Mouse (Mus musculus) lung, embryonic 14.5 days (tissue): ENCODE data around the gene Rad21l. TPM values are rescaled to one million over a fixed set of nuclear protein-coding genes. Genes with fewer than 3 reads are reported as not detected.

Experiments used
- ATAC-seq: fragments of 200-750 bp; cut with Nextera tagmentation; 2 replicates; pipeline ENCODE4 v1.8.0; 2017; ENCODE audit warnings: mild to moderate bottlenecking, moderate TSS enrichment, moderate library complexity; ENCODE audit not compliant: insufficient read depth
- DNase-seq: peaks from one replicate; pipeline ENCODE4 v3.0.0-alpha.2; 2015
- H3K27ac ChIP-seq: fragments of 300-500 bp; sonication (generic); 2 replicates; pipeline ENCODE4 v1.5.1; 2014; ENCODE audit warnings: low read depth, mild to moderate bottlenecking, moderate library complexity
- H3K27me3 ChIP-seq: fragments of 300-500 bp; sonication (generic); 2 replicates; pipeline ENCODE4 v1.6.1; 2014; ENCODE audit warnings: low read length, control low read depth; ENCODE audit not compliant: insufficient read depth
- H3K36me3 ChIP-seq: fragments of 300-500 bp; sonication (generic); 2 replicates; pipeline ENCODE4 v1.6.1; 2014; ENCODE audit warnings: control low read depth; ENCODE audit not compliant: insufficient read depth
- H3K4me1 ChIP-seq: fragments of 300-500 bp; sonication (generic); 2 replicates; pipeline ENCODE4 v1.6.1; 2014; ENCODE audit warnings: antibody characterized with exemption, control low read depth; ENCODE audit not compliant: insufficient read depth
- H3K4me2 ChIP-seq: fragments of 300-500 bp; sonication (generic); 2 replicates; pipeline ENCODE4 v1.6.1; 2014; ENCODE audit warnings: mild to moderate bottlenecking
- H3K4me3 ChIP-seq: fragments of 300-500 bp; sonication (generic); 2 replicates; pipeline ENCODE4 v1.5.1; 2014; ENCODE audit warnings: low read depth, low read length
- H3K9ac ChIP-seq: fragments of 300-500 bp; sonication (generic); 2 replicates; pipeline ENCODE4 v1.6.1; 2014
- H3K9me3 ChIP-seq: fragments of 300-500 bp; sonication (generic); 2 replicates; pipeline ENCODE4 v1.6.1; 2016; ENCODE audit warnings: low read depth, low read length, control low read depth
- CTCF ChIP-seq: IDR thresholded peaks from 2 replicates; pipeline ENCODE4 v1.5.1; 2016; ENCODE audit warnings: antibody characterized with exemption, low read depth
- WGBS: fragments of 180-500 bp; shearing (Covaris S2); extraction: QIAGEN DNeasy Blood & Tissue Kit; methylation state at CpG from one replicate; pipeline ENCODE4 v1.1.7; 2014; 5-methylcytosine and 5-hydroxymethylcytosine counted together
- polyA plus RNA-seq: library from polyadenylated mRNA; unstranded; fragments of >200 nt; fragmentation: Nextera tagmentation; extraction: Ambion mirVana; gene quantifications from 2 replicates; pipeline ENCODE4 v1.2.1, GENCODE M21; 2014

Gene Rad21l
- polyA plus RNA-seq, 1 experiment from 2014 or later: not detected

- no peak for ATAC-seq
- TF ChIP-seq CTCF: no peak
- H3K27me3 ChIP-seq: no peaks in the 10 kb centered on the region
- H3K4me3 ChIP-seq: no peak overlapping the region
- no peaks in the 10 kb centered on the region for H3K36me3 ChIP-seq
- H3K4me1 ChIP-seq: no peaks in the 10 kb centered on the region
- H3K4me2 ChIP-seq: no peak overlapping the region
- no peaks in the 10 kb centered on the region for H3K9me3 ChIP-seq
- WGBS: 81% methylated on average over 4 of the region's 4 CpGs
- no peak for DNase-seq
- no peak overlapping the region for H3K27ac ChIP-seq
- H3K9ac ChIP-seq: no peak overlapping the region
Measured at GRCm38 (mm10) chr2:151682976-151683375, 14.6 kb upstream of the Rad21l start.

GRCm38 (mm10) chr2:151682357-151682756 is 14.0 kb upstream of the Rad21l start:
- Histone ChIP-seq H3K9me3 (no peaks in the 10 kb centered on the region), H3K27me3 (no peaks in the 10 kb centered on the region), H3K4me1 (no peaks in the 10 kb centered on the region), H3K9ac (no peak overlapping the region), H3K27ac (no peak overlapping the region), H3K36me3 (no peaks in the 10 kb centered on the region), H3K4me2 (no peak overlapping the region), H3K4me3 (no peak overlapping the region)
- no peak; the same call in 1 of the 2 replicates for ATAC-seq
- WGBS: 45% methylated on average over 3 of the region's 3 CpGs
- peak; percentile 55 for DNase-seq
- TF ChIP-seq CTCF: peak; percentile 68

- Histone ChIP-seq H3K4me1 (no peaks in the 10 kb centered on the region), H3K9me3 (no peaks in the 10 kb centered on the region), H3K27ac (no peak overlapping the region), H3K36me3 (no peaks in the 10 kb centered on the region), H3K9ac (no peak overlapping the region), H3K27me3 (no peaks in the 10 kb centered on the region), H3K4me3 (no peak overlapping the region), H3K4me2 (no peak overlapping the region)
- TF ChIP-seq CTCF: peak; percentile 16; the same call in 1 of the 2 replicates
- ATAC-seq (no peak), DNase-seq (peak; percentile 28)
- WGBS: 53% methylated on average over 2 of the region's 2 CpGs
Measured at GRCm38 (mm10) chr2:151676234-151676633, 7.9 kb upstream of the Rad21l start.

- Histone ChIP-seq H3K27me3 (no peaks in the 10 kb centered on the region), H3K4me1 (no peaks in the 10 kb centered on the region), H3K27ac (no peak overlapping the region), H3K4me3 (no peak overlapping the region), H3K36me3 (no peaks in the 10 kb centered on the region), H3K9me3 (no peaks in the 10 kb centered on the region), H3K4me2 (no peak overlapping the region), H3K9ac (no peak overlapping the region)
- DNase-seq (no peak), ATAC-seq (no peak; the same call in 1 of the 2 replicates)
- TF ChIP-seq CTCF: no peak
- 48% methylated on average over 1 of the region's 1 CpGs for whole genome bisulfite sequencing
Measured at GRCm38 (mm10) chr2:151670968-151671329, 2.6 kb upstream of the Rad21l start.

- Histone ChIP-seq H3K27ac (no peak overlapping the region), H3K9ac (no peak overlapping the region), H3K9me3 (no peaks in the 10 kb centered on the region), H3K27me3 (no peaks in the 10 kb centered on the region), H3K4me1 (no peaks in the 10 kb centered on the region), H3K4me3 (no peak overlapping the region), H3K4me2 (peak overlapping the region; percentile 7; the same call in 1 of the 2 replicates), H3K36me3 (no peaks in the 10 kb centered on the region)
- no peak for TF ChIP-seq CTCF
- WGBS: 35% methylated on average over 48 of the region's 48 CpGs
- DNase-seq: no peak
- peak; percentile 41; the same call in 1 of the 2 replicates for ATAC-seq
Measured at GRCm38 (mm10) chr2:151670026-151670967, 2.0 kb upstream of the Rad21l start.

GRCm38 (mm10) chr2:151652053-151652452 is 16.3 kb downstream of the Rad21l start:
- WGBS: 49% methylated on average over 1 of the region's 1 CpGs
- no peak for TF ChIP-seq CTCF
- Histone ChIP-seq H3K27ac (no peak overlapping the region), H3K4me2 (no peak overlapping the region), H3K9ac (no peak overlapping the region), H3K36me3 (no peaks in the 10 kb centered on the region), H3K9me3 (no peaks in the 10 kb centered on the region), H3K4me3 (no peak overlapping the region), H3K4me1 (no peaks in the 10 kb centered on the region), H3K27me3 (no peaks in the 10 kb centered on the region)
- no peak for ATAC-seq
- no peak for DNase-seq

GRCm38 (mm10) chr2:151636015-151636402 is 32.3 kb downstream of the Rad21l start:
- Histone ChIP-seq H3K36me3 (no peaks in the 10 kb centered on the region), H3K27ac (no peak overlapping the region), H3K4me1 (no peaks in the 10 kb centered on the region), H3K9me3 (no peaks in the 10 kb centered on the region), H3K4me3 (no peak overlapping the region), H3K9ac (no peak overlapping the region), H3K4me2 (no peak overlapping the region), H3K27me3 (peaks cover 29% of the 10 kb centered on the region)
- 64% methylated on average over 2 of the region's 2 CpGs for WGBS
- no peak for TF ChIP-seq CTCF
- DNase-seq (no peak), ATAC-seq (no peak)
